Mouse (Mus musculus) heart, embryonic 12.5 days (tissue): ENCODE measurements around the gene Lgals12. TPM values are rescaled to one million over a fixed set of nuclear protein-coding genes. Genes with fewer than 3 reads are reported as not detected.

Source experiments
- polyA plus RNA-seq: library from polyadenylated mRNA; unstranded; fragments of >200 nt; fragmentation: Nextera tagmentation; extraction: Ambion mirVana; gene quantifications from 2 replicates; pipeline ENCODE4 v1.2.1, GENCODE M21; 2016

The Lgals12 gene
- polyA plus RNA-seq, 1 experiment from 2014 or later = 0.23 TPM

Other genes with a start within 250 kb of the Lgals12 start
- 23.5 and 26.4 TPM in 2 replicates for gene Spindoc, start 224.2 kb downstream of the Lgals12 start, polyA plus RNA-seq
- 4.6 and 5.3 TPM in 2 replicates for gene 2700081O15Rik, start 189.6 kb downstream of the Lgals12 start, polyA plus RNA-seq
- gene Rtn3, start 123.9 kb downstream of the Lgals12 start, polyA plus RNA-seq = 158 TPM in 2 replicates
- gene Atl3, start 113.2 kb downstream of the Lgals12 start, polyA plus RNA-seq = 10.3 and 11.7 TPM in 2 replicates
- gene Pla2g16, start 49.7 kb downstream of the Lgals12 start, polyA plus RNA-seq = 51.8 and 53.1 TPM in 2 replicates
- gene Hrasls5, start 5.3 kb upstream of the Lgals12 start, polyA plus RNA-seq = not detected in 2 replicates
- gene Slc22a19, start 104.1 kb upstream of the Lgals12 start, polyA plus RNA-seq = not detected in 2 replicates
- not detected in 2 replicates for gene Slc22a26, start 195.5 kb upstream of the Lgals12 start, polyA plus RNA-seq